Comparison of ENCODE assay signal across 10 mouse cellular contexts in genomic region chr15:93627836-93628797, GRCm38 (mm10). TPM values are rescaled to one million over a fixed set of nuclear protein-coding genes. Genes with fewer than 3 reads are reported as not detected.
DNase-seq lines count a peak whose midpoint lies in the region; ATAC-seq and TF ChIP-seq lines count a peak whose summit lies in the region.
"Had no signal": no experiment of that assay in that cellular context is flagged by ENCODE, and none has a peak within 500 bp of the region (broad histone marks: within the 10 kb centered on the region; RNA-seq: fewer than 3 reads in every experiment).

No protein-coding gene starts in this region.

- no peak overlapping the region for H3K9ac ChIP-seq in liver, adult 2 months (ENCODE audit: low read depth, low read length)
- no peak overlapping the region for H3K9ac ChIP-seq in stomach, embryonic 16.5 days (ENCODE audit: low read length)
- H3K9ac ChIP-seq: embryonic facial prominence, embryonic 15.5 days; midbrain, embryonic 15.5 days had no signal

- H3K4me2 ChIP-seq in stomach, embryonic 16.5 days (ENCODE audit: low read depth, low read length), result 0 out of 2 replicates have a peak overlapping the region, but pooled peaks have one; percentile 15
- H3K4me2 ChIP-seq: embryonic facial prominence, embryonic 15.5 days; midbrain, embryonic 15.5 days had no signal

- ATAC-seq in hematopoietic stem cell, adult 5-6 weeks (replicated peaks in 1 of 2; ENCODE audit: insufficient read depth in 1 of 2, low FRiP score in 2 of 2, low TSS enrichment in 1 of 2, low read depth in 1 of 2, poor library complexity in 2 of 2, severe bottlenecking in 2 of 2), result peak; percentile 40 to 58; a peak in 1 of 4 replicates
- peak; percentile 55; the same call in 1 of the 2 replicates for ATAC-seq in stomach, embryonic 16.5 days (ENCODE audit: insufficient read depth, low FRiP score)
- ATAC-seq: midbrain, embryonic 15.5 days had no signal

- 34% methylated on average over 21 of the region's 21 CpGs for WGBS in lung, adult 2 months
- WGBS in liver, adult 2 months, result 56% methylated on average over 21 of the region's 21 CpGs
- WGBS in stomach, embryonic 16.5 days, result 61% methylated on average over 21 of the region's 21 CpGs

- no peaks in the 10 kb centered on the region for H3K36me3 ChIP-seq in liver, adult 2 months (ENCODE audit: control insufficient read depth, insufficient read depth, low read length)
- H3K36me3 ChIP-seq in stomach, embryonic 16.5 days (ENCODE audit: control insufficient read depth, insufficient read depth, low read length), result no peaks in the 10 kb centered on the region
- H3K36me3 ChIP-seq: embryonic facial prominence, embryonic 15.5 days; midbrain, embryonic 15.5 days had no signal

- no peaks in the 10 kb centered on the region for H3K4me1 ChIP-seq in lung, adult 2 months (ENCODE audit: control insufficient read depth, insufficient read depth, low read length)
- H3K4me1 ChIP-seq in liver, adult 2 months (ENCODE audit: control insufficient read depth, insufficient read depth, low read length), result no peaks in the 10 kb centered on the region
- peaks cover 6% of the 10 kb centered on the region; the same call in 1 of the 2 replicates for H3K4me1 ChIP-seq in stomach, embryonic 16.5 days (ENCODE audit: control insufficient read depth, insufficient read depth, low read length)
- H3K4me1 ChIP-seq: midbrain, embryonic 15.5 days had no signal

- H3K27ac ChIP-seq in liver, adult 2 months (replicated peaks; ENCODE audit: insufficient read depth, low read depth, low read length), result peak overlapping the region; percentile 86
- H3K27ac ChIP-seq in stomach, embryonic 16.5 days (ENCODE audit: low read length), result 0 out of 2 replicates have a peak overlapping the region, but pooled peaks have one; percentile 27
- H3K27ac ChIP-seq: embryonic facial prominence, embryonic 15.5 days; midbrain, embryonic 15.5 days had no signal

- TF ChIP-seq CTCF in lung, adult 2 months (IDR thresholded peaks at IDR 0.05; ENCODE audit: insufficient read depth, low read length), result no peak
- no peak for TF ChIP-seq CTCF in liver, adult 2 months (IDR thresholded peaks at IDR 0.05; ENCODE audit: low read depth, low read length)

- DNase-seq in lung, adult 2 months, result peak; percentile 12
- no peak for DNase-seq in lung, adult 18-20 months
- peak; percentile 13 for DNase-seq in liver, adult 2 months (ENCODE audit: extremely low read depth, low read depth, low spot score)
- no peak for DNase-seq in neural tube, embryonic 10.5 days (ENCODE audit: extremely low spot score, low spot score)
- DNase-seq in natural killer cell, adult 2 months (ENCODE audit: low spot score in 2 of 2), result no peak
- DNase-seq: retina, postnatal 1 day had no signal

- peak overlapping the region; percentile 25 for H3K4me3 ChIP-seq in lung, adult 2 months (replicated peaks; ENCODE audit: extremely low read depth, low read depth, low read length)
- no peak overlapping the region; the same call in none of the 2 replicates for H3K4me3 ChIP-seq in liver, adult 2 months (ENCODE audit: insufficient read depth, low read depth, low read length)
- no peak overlapping the region for H3K4me3 ChIP-seq in stomach, embryonic 16.5 days (replicated peaks; ENCODE audit: low read length)
- H3K4me3 ChIP-seq: embryonic facial prominence, embryonic 15.5 days; midbrain, embryonic 15.5 days had no signal

- no peak for TF ChIP-seq POLR2A in lung, adult 2 months (IDR thresholded peaks at IDR 0.05; ENCODE audit: borderline replicate concordance, extremely low read depth, low read depth, low read length)
- TF ChIP-seq POLR2A in liver, adult 2 months (IDR thresholded peaks at IDR 0.05; ENCODE audit: extremely low read depth, insufficient read depth, low read length), result no peak

- H3K27me3 ChIP-seq in liver, adult 2 months (ENCODE audit: control insufficient read depth, insufficient read depth, low read length), result no peaks in the 10 kb centered on the region
- no peaks in the 10 kb centered on the region for H3K27me3 ChIP-seq in stomach, embryonic 16.5 days (ENCODE audit: control insufficient read depth, insufficient read depth, low read length)
- H3K27me3 ChIP-seq: embryonic facial prominence, embryonic 15.5 days; midbrain, embryonic 15.5 days had no signal

- H3K9me3 ChIP-seq in stomach, embryonic 16.5 days (replicated peaks; ENCODE audit: control insufficient read depth, low read length), result no peaks in the 10 kb centered on the region
- H3K9me3 ChIP-seq: embryonic facial prominence, embryonic 15.5 days; midbrain, embryonic 15.5 days had no signal

- H3K79me2 ChIP-seq in liver, adult 2 months (ENCODE audit: control insufficient read depth, insufficient read depth, low read length), result no peaks in the 10 kb centered on the region

RNA-seq across cellular contexts. Expression of gene Prickle1, which starts 32.4 kb away (rescaled TPM):
- polyA plus RNA-seq in lung, adult 2 months (2012; rRNA removed), result 44.2 and 62.3 TPM in 2 replicates
- 2.0 and 2.3 TPM in 2 replicates for total RNA-seq in hematopoietic stem cell, adult 5-6 weeks (2017)
- total RNA-seq in liver, adult 2 months (2014; rRNA removed), result 1.9 and 2.6 TPM in 2 replicates
- 1.2 and 1.5 TPM in 2 replicates for polyA plus RNA-seq in liver, adult 2 months (2012; rRNA removed)
- polyA plus RNA-seq in stomach, embryonic 16.5 days (2015; fragmentation: Nextera tagmentation; extraction: Ambion mirVana), result 20.2 and 21.7 TPM in 2 replicates

Comparison
In these comparisons a context has a peak if more than half of its experiments do, and no peak if none do; other contexts are left out.
1. DNase-seq: peak in lung, adult 2 months (single experiment) and liver, adult 2 months (single experiment); none in lung, adult 18-20 months (0 of 2), neural tube, embryonic 10.5 days (single experiment) and natural killer cell, adult 2 months (0 of 2).